Mouse (Mus musculus) small intestine, adult 2 months (tissue): ENCODE measurements around the gene Entpd2.

Source experiments
- CTCF ChIP-seq: fragments of 200-500 bp; IDR thresholded peaks from 2 replicates; pipeline ENCODE4 v1.5.1; 2012; ENCODE audit warnings: low read depth, mild to moderate bottlenecking, control low read depth, inconsistent platforms, low read length, moderate library complexity, mixed read lengths; ENCODE audit not compliant: insufficient replicate concordance, insufficient read length; ENCODE audit errors: extremely low read depth
- POLR2A ChIP-seq: fragments of 200-500 bp; IDR thresholded peaks from 2 replicates; pipeline ENCODE4 v1.6.1; 2012; ENCODE audit warnings: low read depth, mild to moderate bottlenecking, control low read depth, inconsistent platforms, low read length, moderate library complexity

DNA sequence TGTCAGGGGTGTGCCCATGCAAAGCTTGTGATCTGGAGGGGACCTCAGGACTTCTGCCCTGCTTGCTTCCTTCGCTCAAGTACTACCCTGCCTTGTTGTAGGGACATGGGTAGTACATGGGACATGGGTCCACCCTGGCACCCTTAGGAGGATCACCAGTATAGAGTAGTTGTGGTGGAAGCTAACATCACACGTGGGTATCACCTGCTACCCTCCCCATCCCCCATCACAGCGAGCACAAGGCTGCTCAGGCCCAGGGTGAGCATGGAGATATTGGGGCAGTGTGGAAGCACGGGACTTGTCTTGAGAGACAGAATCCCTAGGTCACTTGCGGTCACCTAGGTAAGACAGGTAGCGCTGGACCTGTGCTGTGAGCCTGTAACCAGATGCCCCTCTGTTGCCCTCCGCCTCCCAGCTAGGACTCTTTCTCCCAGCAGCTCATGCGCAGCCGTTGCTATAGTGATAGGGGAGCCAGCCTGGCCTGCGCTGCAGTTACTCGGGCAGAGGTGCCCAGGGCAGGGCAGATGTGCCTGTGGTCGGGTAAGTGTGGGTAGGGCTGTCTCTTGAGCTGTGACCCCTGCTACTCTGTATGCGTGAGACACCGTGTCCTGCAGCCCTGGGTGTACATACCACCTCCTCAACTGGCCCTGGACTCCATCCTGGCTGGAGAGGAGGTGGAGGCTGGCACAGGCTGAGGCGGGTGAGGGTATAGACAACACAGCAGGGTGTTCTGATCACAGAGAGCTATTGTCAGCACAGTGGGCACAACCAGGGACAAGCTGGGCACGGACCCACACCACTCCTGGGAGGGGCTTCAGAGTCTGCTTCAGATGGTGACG lies 34.9 kb downstream of the Entpd2 start:
- no peak for TF ChIP-seq CTCF
- TF ChIP-seq POLR2A = no peak
